Mouse (Mus musculus): ENCODE data around the gene Tkt.
A peak's percentile ranks its signal among the peaks of the same experiment; 100 is the strongest.
"Not testable (repeated sequence)": the region's sequence is repeated elsewhere in the genome, so short reads cannot be mapped to it uniquely, and the experiment has no call there.

Tkt gene

DNA sequence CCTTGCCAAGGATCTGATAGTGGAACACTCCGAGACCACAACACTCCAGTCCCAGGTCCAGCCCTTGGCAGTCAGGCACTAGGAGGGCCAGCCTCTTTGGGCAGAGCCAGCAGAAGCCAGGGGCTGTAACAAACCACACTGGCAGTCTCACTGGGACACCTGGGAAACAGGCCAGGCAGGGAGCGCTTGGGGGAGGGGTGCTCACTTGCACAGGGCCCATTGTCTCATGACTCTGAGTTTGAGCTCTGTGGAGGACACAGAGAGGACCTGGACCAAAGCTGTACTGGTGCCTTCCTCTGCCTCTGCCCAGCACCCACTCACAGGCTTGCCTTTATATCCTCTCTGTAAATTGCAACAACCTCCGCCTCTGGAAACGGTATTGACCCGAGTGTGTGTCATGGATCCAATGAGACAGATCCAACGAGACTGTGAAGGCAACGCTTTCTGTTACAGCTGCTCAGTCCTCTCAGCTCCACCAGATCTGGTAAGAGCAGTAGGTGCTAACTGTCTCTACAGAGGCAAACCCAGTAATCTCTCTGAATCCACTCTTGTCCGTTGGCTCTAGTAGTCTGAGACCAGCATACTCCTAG is at the start of gene Tkt:
TSS of gene Tkt (plus strand) at position 229 of the 590 bp plus-strand sequence.
- peak; percentile 68 for DNase-seq (ENCODE audit: low spot score)

DNA sequence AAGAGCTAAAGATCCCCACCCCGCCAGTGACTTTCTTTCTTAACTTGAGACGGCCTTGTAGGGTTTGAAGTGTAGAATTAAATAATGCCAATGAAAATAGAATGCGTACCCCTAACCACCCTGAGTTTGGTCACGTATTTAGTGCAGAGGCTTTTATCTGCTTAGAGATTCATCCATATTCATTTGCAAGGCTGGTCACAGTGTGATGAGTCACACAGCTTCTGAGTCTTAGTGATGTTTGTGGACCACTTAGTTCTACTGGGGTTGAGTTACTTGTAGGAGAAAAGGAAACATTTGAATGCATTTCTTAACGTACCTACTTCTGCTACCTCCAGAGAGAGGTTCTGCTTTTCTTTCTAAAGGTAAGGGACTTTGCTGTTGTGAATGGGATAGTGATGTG is 43.2 kb upstream of the Tkt start:
- no peak for DNase-seq (ENCODE audit: low spot score)

DNA sequence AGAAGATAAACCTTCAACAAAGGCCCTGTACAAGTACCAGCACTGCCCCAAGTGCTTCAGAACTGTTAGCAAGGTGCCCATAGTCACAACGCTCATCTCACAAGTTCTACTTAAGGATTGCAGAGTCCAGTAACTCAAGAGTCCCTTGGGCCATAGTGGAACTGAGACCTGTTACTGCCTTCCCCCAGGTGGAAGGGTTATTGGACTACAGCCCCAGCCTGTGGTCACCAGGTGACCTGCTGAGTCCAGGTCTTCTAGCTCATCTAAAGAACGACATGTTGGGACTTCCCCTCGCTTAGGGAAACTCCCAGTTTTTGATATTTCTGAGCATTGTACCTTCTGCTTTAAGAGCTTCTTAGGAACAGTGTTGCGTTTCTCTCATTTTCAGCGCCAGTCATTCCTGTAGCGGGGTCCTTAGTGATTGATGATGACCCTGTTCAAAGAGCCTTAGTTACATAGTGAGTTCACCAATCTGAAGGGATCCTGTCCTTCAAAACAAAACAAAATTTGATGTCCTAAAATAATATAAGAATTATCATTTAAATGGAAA is 37.9 kb upstream of the Tkt start:
- no peak for DNase-seq (ENCODE audit: low spot score)

DNA sequence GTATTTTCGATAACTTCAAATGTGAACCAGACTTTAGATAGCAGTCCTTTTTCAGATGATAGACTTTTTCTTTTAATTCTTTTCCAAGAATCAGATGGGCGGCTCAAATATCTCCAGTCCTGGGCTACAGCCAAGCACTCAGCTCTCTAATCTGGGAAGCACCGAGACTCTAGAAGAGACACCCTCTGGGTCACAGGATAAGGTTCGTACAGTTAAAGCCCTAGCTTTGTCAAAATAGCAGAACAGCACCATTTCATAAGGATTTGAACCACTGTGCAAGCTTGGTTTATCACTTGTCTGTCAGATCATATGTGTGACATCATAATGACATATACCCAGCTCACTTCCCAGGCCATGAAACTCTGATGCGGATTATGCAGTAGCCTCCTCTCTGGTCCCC is 35.3 kb upstream of the Tkt start:
- no peak for DNase-seq (ENCODE audit: low spot score)

DNA sequence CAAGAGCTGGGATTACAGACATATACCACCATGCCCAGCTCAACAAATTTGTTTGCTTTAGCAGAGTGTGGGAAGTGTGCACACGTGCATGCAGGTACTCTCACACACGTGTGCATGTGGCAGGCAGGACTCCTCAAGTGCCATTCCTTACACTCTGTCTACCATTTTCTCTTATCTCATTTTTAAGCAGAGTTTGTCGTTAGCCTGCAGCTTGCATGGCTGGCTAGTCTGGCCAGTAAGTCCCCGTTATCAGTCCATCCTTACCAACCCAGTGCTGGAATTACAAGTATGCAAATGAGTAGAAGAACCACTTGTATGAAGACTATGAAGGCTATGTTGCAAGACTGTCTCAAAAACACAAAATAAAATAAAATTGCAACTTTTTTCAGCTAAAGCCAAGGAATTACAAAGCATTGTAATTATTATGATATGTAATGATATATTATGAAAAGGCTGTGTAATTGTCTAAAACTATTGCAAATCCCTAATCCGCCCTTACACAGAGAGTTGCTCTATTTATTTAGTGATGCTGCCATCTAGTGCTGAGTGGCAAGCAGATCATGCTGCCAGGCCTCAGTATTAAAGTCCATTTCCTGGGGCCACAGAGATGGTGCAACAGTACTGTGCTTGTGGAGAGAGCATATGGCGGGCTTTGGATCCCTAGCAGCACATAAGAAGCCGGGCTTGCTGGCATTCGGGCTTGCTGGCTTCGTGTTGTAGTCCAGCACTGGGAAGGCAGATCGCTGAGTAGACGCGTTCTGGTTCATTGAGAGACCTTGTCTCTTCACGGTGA is 32.0 kb upstream of the Tkt start:
- no peak for DNase-seq (ENCODE audit: low spot score)

DNA sequence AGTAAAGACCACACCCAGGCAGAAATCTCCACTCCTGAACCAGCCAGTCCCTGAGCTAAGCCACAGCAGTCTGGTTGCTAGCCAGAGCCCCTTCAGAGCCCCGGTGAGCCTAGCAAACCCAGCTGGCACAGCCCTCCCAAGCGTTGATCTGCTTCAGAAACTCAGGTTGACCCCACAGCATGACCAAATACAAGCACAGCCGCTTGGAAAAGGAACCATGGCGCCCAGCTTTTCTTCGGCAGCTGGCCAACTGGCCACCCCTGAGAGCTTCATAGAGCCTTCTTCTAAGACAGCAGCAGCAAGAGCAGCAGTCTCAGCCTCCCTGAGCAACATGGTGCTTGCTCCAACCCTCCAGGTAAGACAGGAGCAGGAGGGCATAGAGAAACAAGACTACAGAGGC is 28.8 kb upstream of the Tkt start:
- no peak for DNase-seq (ENCODE audit: low spot score)

DNA sequence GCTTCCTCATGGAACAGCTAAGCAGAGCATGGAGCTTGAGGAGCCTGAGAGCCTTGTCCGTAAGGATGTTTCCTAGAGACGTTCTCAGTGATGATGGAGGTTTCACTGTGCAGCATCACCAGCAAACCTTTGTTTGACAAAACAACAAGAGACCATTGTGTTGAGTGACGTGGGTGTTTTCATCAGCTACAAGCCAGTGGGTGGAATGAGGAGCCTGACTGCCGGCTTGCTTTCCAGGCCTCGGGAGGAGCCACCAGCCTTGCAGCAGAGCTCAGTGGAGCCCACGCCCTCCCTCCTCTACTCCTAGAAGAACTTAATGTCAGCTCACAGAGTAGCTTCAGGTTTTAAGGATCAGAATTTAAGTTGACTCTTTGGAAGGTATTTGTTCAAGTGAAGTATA is 24.8 kb upstream of the Tkt start:
- no peak for DNase-seq (ENCODE audit: low spot score)

DNA sequence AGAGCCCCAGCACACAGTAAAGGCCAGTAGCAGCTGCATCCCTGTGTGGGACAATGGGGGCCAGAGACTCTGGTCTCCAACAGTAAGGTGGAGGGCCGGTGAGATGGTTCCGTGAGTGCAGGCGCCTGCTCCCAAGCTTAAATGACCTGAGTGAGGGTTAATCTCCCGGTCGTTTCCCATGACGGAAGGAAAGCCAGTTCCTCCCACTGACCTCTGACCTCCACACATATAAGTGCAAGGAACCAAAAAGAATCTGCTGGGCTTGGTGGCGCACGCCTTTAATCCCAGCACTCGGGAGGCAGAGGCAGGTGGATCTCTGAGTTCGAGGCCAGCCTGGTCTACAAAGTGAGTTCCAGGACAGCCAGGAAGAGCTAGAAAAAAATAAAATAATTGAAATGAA is 19.8 kb upstream of the Tkt start:
- no peak for DNase-seq (ENCODE audit: low spot score)

DNA sequence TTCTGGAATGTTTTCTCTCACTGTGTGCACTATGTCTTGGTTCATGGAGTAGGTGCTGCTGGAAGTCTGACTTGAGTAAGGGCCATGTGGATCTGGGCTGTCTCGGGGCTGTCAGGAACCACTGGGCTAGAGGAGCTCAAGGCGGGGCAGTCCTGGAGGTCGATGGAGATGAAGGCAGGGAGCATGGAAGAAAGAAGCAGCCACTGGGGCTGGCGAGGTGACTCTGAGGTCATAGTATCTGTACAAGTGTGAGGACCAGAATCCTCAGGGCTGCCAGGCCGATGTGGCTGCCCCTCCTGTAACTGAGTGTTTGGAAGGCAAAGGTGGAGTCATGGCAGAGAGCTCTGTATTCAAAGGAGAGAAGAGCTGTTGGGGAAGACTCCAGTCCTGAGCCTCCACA is 19.2 kb upstream of the Tkt start:
- DNase-seq (ENCODE audit: low spot score), result no peak

DNA sequence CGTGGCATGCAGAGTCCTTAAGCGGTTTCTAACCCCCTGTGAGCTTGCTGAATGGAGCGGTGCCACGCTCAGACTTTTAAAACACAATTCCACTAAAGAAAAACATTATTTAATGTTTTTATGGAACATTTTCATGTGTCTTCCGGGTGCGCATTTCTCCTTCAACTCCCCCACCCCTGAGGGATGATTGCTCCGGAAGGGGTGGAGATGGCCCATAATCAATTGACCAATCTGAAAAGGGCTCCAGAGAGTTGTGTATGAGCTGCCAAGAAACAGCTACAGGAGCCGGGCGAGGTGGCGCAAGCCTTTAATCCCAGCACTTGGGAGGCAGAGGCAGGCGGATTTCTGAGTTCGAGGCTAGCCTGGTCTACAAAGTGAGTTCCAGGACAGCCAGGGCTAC is 18.7 kb upstream of the Tkt start:
- no peak for DNase-seq (ENCODE audit: low spot score)

DNA sequence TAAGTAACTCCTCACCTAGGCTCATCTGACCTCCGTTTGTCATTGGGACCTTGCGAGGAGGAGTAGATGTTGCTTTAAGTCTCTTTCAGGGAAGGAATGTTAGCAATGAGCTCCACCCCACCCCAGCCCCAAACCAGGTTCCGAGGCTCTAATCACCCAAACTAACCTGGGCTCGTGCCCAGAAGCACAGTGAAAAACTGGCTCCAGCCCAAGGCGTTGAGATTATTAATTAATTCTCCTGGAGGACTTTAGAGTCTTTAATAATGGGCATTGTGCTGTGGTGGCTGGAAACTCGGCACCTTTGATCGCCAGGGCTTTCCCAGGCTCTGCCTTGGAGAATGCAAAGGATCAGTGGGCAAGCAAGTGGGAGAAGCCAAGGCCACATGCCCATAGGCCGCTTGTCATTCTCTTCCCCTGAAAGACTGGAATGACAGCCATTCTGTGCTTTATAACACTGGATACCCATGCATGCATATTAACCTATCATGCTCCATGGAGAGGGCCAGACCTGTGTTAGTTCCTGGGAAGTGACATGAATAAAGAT is 17.4 kb upstream of the Tkt start:
- no peak for DNase-seq (ENCODE audit: low spot score)

DNA sequence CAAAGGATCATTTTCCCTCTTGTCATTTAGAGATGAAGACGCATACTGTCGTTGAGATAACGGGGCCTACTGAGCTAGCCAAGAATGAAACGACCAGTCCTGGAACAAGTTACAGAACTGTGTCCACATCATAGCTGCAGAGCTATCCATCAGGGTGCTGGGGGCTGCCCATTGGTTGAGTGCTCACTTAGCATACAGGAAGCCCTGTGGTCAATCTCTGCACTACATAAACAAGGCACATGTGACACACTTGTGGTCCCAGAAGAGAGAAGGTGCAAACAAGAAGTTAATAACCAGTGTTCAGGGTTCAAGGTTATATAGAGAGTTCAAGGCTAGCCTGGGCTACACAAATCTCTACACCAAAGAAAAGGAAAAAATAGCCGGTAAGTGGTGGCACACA is 16.7 kb upstream of the Tkt start:
- no peak for DNase-seq (ENCODE audit: low spot score)

DNA sequence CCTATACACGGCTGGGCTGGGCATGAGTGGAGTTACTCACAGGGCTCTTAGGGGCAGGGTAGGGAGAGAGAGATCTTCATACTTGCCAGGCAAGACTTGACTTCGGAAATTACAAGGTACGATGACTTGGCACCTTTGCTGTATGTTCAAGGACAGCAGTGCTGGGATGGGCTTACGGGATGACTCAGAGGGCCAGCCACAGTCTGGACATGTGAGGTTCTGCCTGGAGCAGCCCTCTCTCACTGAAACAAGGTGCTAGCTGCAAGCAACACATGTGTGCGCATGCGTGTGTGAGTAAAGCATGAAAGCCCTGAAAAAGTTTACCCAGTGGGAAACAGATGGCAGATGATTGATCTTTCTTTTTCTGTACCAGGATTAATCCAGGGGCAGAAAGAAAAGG is 16.3 kb upstream of the Tkt start:
- DNase-seq (ENCODE audit: low spot score), result no peak

DNA sequence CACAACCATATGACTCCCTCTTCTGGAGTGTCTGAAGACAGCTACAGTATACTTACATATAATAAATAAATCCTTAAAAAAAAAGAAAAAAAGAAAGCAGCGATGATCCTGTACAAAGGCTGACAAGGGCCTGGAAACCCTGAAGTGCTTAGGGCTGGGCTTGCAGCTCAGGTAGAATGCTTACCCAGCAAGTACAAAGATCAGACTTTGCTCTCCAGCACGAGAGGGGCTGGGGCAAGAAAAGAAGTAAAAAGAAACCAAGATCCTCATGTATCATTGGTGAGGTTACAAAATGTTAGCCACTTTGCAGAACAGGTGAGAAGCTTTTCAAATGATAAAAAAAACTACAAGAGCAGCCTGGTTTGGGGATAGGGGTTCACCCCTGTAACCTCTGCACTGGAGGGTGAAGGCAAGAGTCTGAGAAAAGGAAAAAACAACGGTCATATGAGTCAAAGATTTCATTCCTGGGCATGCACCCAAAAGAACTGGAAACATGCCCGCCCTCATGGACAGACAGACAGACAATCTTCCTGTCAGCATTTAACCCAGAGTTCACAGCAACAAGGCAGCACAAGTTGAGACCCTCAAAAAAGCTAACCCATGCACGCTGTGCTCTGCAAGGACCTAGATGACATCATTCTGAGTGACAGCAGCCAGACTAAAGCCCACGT is 14.2 kb upstream of the Tkt start:
- DNase-seq (ENCODE audit: low spot score), result no peak

DNA sequence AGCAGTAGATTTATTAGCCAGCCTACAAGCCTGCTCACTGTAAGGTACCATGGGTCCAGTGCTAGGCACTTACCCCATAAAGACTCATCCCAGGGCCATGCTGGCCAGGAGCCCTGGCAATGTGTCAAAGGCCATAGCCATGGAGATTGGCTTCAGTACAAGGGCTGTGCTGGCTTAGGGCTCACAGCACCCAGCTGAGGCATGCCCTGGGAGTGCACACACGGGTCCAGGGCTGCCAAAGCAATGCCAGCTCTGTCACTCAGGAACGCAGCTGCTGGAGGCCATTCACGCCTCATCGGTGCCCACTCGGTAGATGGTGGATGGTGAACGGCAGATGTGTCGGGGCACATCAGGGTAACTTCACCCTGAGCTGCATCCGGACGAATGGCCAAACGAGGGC is 6.6 kb upstream of the Tkt start:
- peak; percentile 87 for DNase-seq (ENCODE audit: low spot score)

DNA sequence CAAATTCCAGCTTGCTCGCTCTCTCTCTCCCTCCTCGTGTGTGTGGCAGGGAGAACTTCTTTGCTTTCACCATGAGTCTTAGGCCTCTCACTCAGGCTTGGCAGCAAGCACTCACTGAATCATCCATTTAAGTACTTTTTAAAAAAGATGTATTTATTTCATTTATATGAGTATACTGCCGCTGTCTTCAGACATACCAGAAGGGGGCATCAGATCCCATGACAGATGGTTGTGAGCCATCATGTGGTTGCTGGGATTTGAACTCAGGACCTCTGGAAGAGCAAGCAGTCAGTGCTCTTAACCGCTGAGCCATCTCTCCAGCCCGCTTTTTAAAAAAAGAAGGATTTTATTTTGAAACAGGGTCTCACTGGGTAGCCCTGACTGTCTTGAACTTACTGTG is 4.8 kb upstream of the Tkt start:
- DNase-seq (ENCODE audit: low spot score), result not testable (repeated sequence)

DNA sequence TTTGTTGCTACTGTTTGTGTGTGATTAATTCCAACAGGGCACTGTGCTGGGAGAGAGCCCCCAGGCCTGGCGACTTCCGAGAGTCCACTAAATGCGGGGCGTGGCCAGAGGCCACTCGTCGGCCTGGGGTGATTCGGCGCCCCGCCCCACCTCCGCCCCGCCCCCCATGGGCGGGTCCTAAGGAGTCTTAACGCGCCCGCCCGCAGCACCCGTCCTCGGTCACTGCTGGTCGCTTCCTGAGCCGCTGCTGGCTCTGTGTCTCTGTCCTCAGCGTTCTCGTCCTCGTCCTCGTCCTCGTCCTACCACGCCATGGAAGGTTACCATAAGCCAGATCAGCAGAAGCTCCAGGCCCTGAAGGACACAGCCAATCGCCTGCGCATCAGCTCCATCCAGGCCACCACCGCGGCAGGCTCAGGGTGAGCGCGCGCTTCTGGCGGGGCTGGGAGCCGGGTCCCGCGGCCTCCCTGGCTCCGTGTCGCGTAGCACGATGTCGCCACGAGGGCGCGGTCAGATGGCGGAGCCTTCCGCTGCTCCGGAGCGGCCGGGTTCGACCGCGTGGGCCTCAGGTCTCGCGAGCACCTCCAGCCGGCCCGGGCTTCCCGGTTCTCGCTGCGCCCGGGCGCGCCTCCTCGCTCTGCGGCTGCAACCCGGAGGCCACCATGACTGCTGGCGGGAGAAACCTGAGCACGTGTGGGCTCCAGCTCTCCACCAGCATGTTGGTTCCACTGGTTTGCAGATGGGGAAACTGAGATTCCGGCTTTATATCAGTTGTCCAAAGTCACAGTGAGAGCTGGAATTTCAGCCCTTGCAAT is 1.0 kb downstream of the Tkt start:
- peak; percentile 91 for DNase-seq (ENCODE audit: low spot score)

DNA sequence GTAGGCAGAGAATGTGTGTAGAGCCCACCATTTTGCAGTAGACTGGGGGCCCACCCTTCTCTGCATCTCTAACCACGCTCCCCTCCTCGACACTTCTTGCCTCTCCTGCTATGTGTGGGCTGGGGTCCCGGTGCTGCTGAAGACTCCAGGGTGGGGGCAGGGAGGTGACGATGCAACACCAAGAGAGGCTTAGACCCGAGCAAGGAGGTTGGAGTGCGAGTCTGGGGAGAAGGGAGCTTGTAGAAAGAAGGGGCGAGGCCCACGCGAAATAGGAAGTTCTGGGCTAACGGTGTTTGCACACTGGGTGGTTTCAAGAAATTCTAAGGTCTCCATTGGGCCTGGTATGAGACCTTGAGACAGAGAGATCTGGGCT is 1.6 kb downstream of the Tkt start:
- no peak for DNase-seq (ENCODE audit: low spot score)

DNA sequence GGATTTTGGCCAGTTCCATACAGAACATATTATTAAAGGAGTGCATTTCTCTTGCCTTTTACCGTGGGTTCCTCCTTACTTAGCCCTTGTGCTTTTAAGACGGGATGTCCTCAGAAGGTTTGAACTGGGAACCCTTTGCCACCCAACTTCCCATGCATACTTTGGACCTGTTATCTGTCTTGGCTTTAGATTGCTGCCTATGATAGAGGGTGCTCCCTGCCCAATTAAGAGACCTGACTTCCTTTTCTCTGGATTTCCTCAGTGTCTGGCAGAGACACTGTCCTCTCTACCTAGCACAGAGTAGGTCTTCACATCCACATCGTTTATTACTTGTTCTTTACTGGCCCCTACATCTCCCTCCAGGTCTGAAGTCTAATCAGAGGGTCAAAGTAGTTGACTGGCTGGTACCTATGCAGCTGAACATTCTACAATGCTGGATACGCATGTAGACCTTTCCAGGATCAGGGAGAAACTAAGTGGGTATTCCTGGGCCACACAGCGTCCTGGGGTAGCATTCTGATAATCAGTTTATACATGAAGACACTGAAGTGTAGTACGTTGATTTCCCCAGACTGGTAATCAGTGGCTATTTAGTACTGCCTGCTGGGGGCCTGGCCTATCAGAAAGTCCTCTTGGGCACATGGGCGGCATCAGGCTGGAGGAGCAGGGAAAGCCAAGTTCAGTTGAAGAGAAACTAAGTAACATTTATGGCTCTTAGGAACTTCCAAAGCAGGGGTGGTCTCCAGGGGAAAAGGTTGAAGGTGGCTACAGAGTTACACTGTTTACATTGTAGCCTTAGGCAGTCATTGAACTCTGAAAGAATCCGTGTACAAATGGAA is 2.3 kb downstream of the Tkt start:
- no peak for DNase-seq (ENCODE audit: low spot score)

DNA sequence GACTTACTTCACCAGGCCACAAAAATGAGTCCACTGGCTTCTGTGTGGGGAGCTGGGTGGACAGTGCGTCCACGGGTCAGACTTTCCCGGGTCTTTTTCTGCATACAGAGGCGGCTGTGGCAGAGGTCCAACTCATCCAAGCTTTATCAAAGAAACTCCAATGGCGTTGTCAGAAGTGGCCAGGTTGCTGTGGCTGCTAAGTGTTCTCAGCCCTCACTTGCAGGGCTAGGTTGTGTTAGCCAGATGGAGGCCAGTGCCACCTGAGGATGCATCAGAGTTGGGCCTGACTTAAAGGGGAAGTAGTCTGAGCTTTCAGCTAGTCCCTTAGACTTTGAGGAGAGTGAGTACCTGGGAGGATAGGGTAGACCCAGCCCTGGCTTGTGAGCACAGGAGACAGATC is 3.4 kb downstream of the Tkt start:
- no peak for DNase-seq (ENCODE audit: low spot score)

DNA sequence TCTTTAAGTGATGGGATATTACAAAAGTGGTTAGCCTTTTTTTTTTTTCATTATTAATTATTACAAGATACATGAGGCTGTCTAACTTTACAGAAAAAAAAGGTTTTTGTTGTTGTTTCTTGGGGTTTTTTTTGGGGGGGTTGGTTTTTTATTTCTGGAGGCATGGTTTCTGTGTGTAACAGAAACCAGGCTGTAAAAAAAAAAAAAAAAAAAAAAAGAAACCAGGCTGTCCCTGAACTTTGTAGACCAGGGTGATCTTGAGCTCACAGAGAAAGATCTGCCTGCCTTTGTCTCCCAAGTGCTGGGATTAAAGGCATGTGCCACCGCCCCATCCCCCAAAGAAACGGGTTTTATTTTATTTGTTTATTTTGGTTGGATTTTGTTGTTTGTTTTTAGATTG is 3.8 kb downstream of the Tkt start:
- DNase-seq (ENCODE audit: low spot score), result no peak

Measured in ovary, adult 18-20 months (tissue).